Mouse (Mus musculus): Measurements from ENCODE around the gene Ndufa7.
"Not testable (repeated sequence)": the region's sequence is repeated elsewhere in the genome, so short reads cannot be mapped to it uniquely, and the experiment has no call there.

Gene Ndufa7

DNA sequence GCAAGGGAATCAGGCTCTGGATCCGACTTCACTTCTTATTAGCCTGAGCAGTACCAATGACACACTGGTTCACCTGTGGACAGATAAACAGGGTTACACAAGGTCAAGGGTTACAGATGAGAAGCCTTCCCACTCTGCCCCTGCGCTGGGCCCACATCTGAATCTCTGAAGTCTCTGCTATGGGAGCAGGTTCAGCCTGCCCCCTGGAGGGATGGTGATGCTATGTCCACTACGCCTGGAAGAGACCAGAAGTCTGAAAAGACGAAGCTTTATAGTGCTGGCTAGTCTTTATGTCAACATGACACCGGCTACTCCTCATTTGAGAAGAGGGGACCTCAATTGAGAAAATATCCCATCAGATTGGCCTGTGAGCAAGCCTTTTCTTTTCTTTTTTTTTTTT is 51.4 kb downstream of the Ndufa7 start:
- DNase-seq (ENCODE audit: low spot score in 2 of 2) = not testable (repeated sequence)

DNA sequence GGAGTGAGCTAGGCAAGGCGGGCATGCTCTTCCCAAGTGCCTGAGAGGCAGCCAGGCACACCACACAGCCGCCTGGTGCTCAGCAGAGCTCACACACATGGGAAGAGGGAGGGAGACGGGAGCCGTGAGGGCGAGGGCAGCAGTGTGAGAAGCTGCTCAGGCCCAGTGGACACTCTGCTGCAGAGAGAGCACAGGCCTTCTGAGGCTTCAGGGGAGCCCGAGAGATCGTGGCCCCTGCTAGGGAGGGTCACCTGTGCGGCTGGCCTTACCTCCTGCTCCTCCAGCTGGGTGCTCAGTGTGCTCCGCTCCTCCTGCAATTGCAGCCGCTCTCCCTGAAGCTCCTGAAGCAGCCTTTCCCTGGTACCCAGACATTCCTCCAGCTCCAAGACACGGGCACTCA is 59.9 kb downstream of the Ndufa7 start:
- DNase-seq (ENCODE audit: low spot score in 2 of 2) = not testable (repeated sequence)

DNA sequence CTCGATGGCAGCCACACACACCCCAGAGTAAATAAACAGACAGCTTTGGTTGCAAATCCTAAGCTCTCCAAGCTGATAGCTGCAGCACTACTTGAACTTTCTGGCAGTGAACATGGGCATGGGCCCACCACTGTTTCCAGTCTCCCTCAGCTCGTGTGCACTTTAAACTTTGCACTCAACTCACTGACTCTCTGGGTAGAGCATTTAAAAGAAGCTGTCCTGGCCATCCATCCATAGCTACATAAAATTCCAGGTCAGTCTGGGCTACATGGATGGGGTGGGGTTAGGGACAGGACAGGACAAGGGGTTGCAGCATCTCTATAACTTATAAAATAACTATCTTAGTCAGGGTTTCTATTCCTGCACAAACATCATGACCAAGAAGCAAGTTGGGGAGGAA is 63.4 kb downstream of the Ndufa7 start:
- not testable (repeated sequence) for DNase-seq (ENCODE audit: low spot score in 2 of 2)
